Mouse (Mus musculus): ENCODE measurements around the gene Sh3glb1. TPM values are rescaled to one million over a fixed set of nuclear protein-coding genes. Genes with fewer than 3 reads are reported as not detected.
A peak's percentile ranks its signal among the peaks of the same experiment; 100 is the strongest.
"Not testable (repeated sequence)": the region's sequence is repeated elsewhere in the genome, so short reads cannot be mapped to it uniquely, and the experiment has no call there.

Gene Sh3glb1
- total RNA-seq (2015; ENCODE audit: low replicate concordance) (120 and 163 TPM in 2 replicates), total RNA-seq (2017; ENCODE audit: low replicate concordance) (118 and 151 TPM in 2 replicates)

- ATAC-seq (replicated peaks; ENCODE audit: low FRiP score, poor library complexity, severe bottlenecking), result peak; percentile 65
Measured at GRCm38 (mm10) chr3:144719901-144720747, at the start of gene Sh3glb1. Gene Sh3glb1, minus strand, starts transcription at chr3:144720335.

- no peak for ATAC-seq (replicated peaks; ENCODE audit: low FRiP score, poor library complexity, severe bottlenecking)
Measured at GRCm38 (mm10) chr3:144765161-144765560, 45.0 kb upstream of the Sh3glb1 start.

- ATAC-seq (replicated peaks; ENCODE audit: low FRiP score, poor library complexity, severe bottlenecking), result no peak
Measured at GRCm38 (mm10) chr3:144761454-144761853, 41.3 kb upstream of the Sh3glb1 start.

- ATAC-seq (replicated peaks; ENCODE audit: low FRiP score, poor library complexity, severe bottlenecking), result peak; percentile 91
Measured at GRCm38 (mm10) chr3:144760592-144761309, 40.6 kb upstream of the Sh3glb1 start, which contains the start of gene Clca3a1. Gene Clca3a1, minus strand, starts transcription at chr3:144760977.

GRCm38 (mm10) chr3:144759719-144760118 lies 39.6 kb upstream of the Sh3glb1 start:
- ATAC-seq (replicated peaks; ENCODE audit: low FRiP score, poor library complexity, severe bottlenecking), result no peak

- not testable (repeated sequence) for ATAC-seq (replicated peaks; ENCODE audit: low FRiP score, poor library complexity, severe bottlenecking)
Measured at GRCm38 (mm10) chr3:144756103-144756502, 36.0 kb upstream of the Sh3glb1 start.

- peak; percentile 96 for ATAC-seq (replicated peaks; ENCODE audit: low FRiP score, poor library complexity, severe bottlenecking)
Measured at GRCm38 (mm10) chr3:144753120-144753519, 33.0 kb upstream of the Sh3glb1 start.

GRCm38 (mm10) chr3:144749062-144749963 lies 29.2 kb upstream of the Sh3glb1 start:
- ATAC-seq (replicated peaks; ENCODE audit: low FRiP score, poor library complexity, severe bottlenecking), result not testable (repeated sequence)

GRCm38 (mm10) chr3:144747706-144748105 lies 27.6 kb upstream of the Sh3glb1 start:
- ATAC-seq (replicated peaks; ENCODE audit: low FRiP score, poor library complexity, severe bottlenecking), result not testable (repeated sequence)

GRCm38 (mm10) chr3:144738396-144738795 lies 18.3 kb upstream of the Sh3glb1 start:
- ATAC-seq (replicated peaks; ENCODE audit: low FRiP score, poor library complexity, severe bottlenecking), result not testable (repeated sequence)

GRCm38 (mm10) chr3:144736831-144737230 lies 16.7 kb upstream of the Sh3glb1 start:
- peak; percentile 85 for ATAC-seq (replicated peaks; ENCODE audit: low FRiP score, poor library complexity, severe bottlenecking)

- peak; percentile 33; the same call in 1 of the 2 replicates for ATAC-seq (replicated peaks; ENCODE audit: low FRiP score, poor library complexity, severe bottlenecking)
Measured at GRCm38 (mm10) chr3:144723455-144723854, 3.3 kb upstream of the Sh3glb1 start.

- ATAC-seq (replicated peaks; ENCODE audit: low FRiP score, poor library complexity, severe bottlenecking), result not testable (repeated sequence)
Measured at GRCm38 (mm10) chr3:144722566-144722965, 2.4 kb upstream of the Sh3glb1 start.

- ATAC-seq (replicated peaks; ENCODE audit: low FRiP score, poor library complexity, severe bottlenecking), result no peak
Measured at GRCm38 (mm10) chr3:144721860-144722256, 1.7 kb upstream of the Sh3glb1 start.

- no peak for ATAC-seq (replicated peaks; ENCODE audit: low FRiP score, poor library complexity, severe bottlenecking)
Measured at GRCm38 (mm10) chr3:144721077-144721859, 1.1 kb upstream of the Sh3glb1 start.

GRCm38 (mm10) chr3:144719088-144719900 lies 841 bp downstream of the Sh3glb1 start:
- ATAC-seq (replicated peaks; ENCODE audit: low FRiP score, poor library complexity, severe bottlenecking), result peak; percentile 55

- 0 out of 2 replicates have a peak, but pooled peaks have one; percentile 12 for ATAC-seq (replicated peaks; ENCODE audit: low FRiP score, poor library complexity, severe bottlenecking)
Measured at GRCm38 (mm10) chr3:144718706-144719087, 1.4 kb downstream of the Sh3glb1 start.

- no peak for ATAC-seq (replicated peaks; ENCODE audit: low FRiP score, poor library complexity, severe bottlenecking)
Measured at GRCm38 (mm10) chr3:144717835-144718234, 2.3 kb downstream of the Sh3glb1 start.

Measured in erythroblast, adult 5-6 weeks (primary cell).